Mouse (Mus musculus): ENCODE data around the gene Pla2g12a. TPM values are rescaled to one million over a fixed set of nuclear protein-coding genes. Genes with fewer than 3 reads are reported as not detected.

The Pla2g12a gene
- polyA plus RNA-seq (2012; fragmentation: generic; extraction: Trizol): 10 to 100 TPM; 13.5 to 19.3 TPM

DNA sequence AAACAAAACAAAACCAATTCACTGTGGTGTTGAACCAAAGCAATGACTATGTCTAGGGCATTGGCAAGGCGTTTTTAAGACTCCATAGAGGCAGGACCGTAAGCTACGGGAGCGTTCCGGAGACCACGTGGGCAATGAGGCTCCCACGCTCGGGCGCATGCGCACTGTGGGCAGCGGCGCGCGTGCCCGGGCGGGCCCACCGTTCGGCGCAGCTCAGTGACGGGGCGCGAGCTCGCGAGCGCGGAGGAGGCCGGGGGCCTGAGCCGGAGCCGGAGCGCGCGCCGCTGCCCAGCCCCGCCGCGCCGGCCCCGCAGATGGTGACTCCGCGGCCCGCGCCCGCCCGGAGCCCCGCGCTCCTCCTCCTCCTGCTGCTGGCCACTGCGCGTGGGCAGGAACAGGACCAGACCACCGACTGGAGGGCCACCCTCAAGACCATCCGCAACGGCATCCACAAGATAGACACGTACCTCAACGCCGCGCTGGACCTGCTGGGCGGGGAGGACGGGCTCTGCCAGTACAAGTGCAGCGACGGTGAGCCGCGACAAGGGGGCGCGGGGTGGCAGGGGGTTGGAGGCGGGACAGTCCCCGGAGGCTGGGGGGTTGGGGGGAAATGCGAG lies at the start of gene Pla2g12a:
TSS of gene Pla2g12a (plus strand) at position 202 of the 617 bp plus-strand sequence.

GRCm38 (mm10) chr3:129831035-129831568 lies 47.3 kb upstream of the Pla2g12a start, which contains the start of gene Gar1:
Gar1 (minus strand) TSS chr3:129831396.

DNA sequence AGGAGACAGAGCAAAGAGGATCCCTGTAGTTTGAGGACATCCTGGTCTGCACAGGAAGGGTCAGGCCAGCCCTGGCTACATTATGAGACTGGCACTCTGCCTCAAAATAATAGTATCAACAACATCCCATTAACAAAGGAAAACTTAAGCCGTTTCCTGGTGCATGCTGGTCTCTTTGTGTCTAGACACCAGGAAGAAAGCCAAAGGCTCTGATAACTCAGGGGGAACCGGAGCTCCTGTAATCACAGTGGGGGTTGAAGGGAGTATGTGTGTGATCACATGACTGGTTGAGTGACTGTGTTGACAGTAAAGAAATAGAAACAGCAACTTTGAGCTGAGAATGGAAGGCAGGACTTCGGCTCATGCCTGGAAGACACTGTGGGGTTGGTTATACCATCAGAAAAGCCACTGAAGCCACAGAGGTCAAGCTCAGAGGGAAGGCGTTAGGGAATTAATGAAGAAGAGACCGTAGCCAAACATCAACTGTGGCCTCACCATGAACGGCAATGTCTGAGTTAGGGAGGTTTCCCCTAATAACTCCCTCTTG lies 42.9 kb upstream of the Pla2g12a start, which contains the start of gene Cfi:
TSS of gene Cfi (plus strand) at position 497 of the 547 bp plus-strand sequence.

DNA sequence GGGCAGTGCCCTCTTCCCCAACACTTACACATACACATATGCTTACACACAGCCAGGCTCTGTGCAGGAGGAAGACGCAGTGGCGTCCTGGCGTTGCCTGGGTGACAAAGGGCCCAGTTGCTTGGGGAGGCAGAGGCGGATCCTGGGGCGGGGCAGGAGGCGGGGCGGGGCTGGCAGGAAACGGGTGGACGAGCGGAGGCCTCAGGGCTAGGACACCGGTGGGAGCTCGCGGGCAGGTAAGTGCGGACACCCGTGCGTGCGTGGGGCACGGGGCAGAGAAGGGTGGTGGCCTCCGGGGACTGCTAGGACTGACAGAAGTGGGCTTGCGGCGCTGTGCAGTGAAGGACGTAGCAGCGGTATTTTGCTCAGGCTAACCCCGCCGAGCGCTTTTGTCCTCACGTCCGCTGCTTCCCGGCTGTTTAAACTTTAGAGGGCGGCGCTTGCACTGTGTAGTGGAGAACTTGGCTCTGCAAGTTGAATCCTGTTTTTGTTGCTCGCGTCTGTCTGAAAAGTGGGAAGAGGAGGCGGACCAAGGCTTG lies 22.9 kb downstream of the Pla2g12a start, which contains the start of gene Casp6:
TSS of gene Casp6 (plus strand) at position 155 of the 539 bp plus-strand sequence.

Other genes starting within 250 kb of the Pla2g12a start
- under 1 TPM; 0.02 to 0.72 TPM for gene Egf, start 123.3 kb upstream of the Pla2g12a start, polyA plus RNA-seq (2012; fragmentation: generic; extraction: Trizol)
- not detected for gene Lrit3, start 74.6 kb upstream of the Pla2g12a start, polyA plus RNA-seq (2012; fragmentation: generic; extraction: Trizol)
- under 1 TPM in 1 of 2 experiments, not detected in 1; 0.01 TPM for gene Rrh, start 56.0 kb upstream of the Pla2g12a start, polyA plus RNA-seq (2012; fragmentation: generic; extraction: Trizol)
- 100 to 1,000 TPM in 1 of 2 experiments, 10 to 100 TPM in 1; 56.9 to 163 TPM for gene Gar1, start 47.2 kb upstream of the Pla2g12a start, polyA plus RNA-seq (2012; fragmentation: generic; extraction: Trizol)
- not detected for gene Cfi, start 42.7 kb upstream of the Pla2g12a start, polyA plus RNA-seq (2012; fragmentation: generic; extraction: Trizol)
- 10 to 100 TPM in 1 of 2 experiments, 1 to 10 TPM in 1; 3.5 to 33.2 TPM for gene Casp6, start 22.8 kb downstream of the Pla2g12a start, polyA plus RNA-seq (2012; fragmentation: generic; extraction: Trizol)
- gene Mcub, start 91.6 kb downstream of the Pla2g12a start, polyA plus RNA-seq (2012; fragmentation: generic; extraction: Trizol): 10 to 100 TPM; 14.2 to 20.9 TPM
- 10 to 100 TPM in 1 of 2 experiments, 1 to 10 TPM in 1; 3.8 to 37.9 TPM for gene Sec24b, start 182.9 kb downstream of the Pla2g12a start, polyA plus RNA-seq (2012; fragmentation: generic; extraction: Trizol)

All from C3H10T1/2 (cell line).